Mouse (Mus musculus) kidney, postnatal 4 days (tissue): Measurements from ENCODE around the gene Atoh8.
A peak's percentile ranks its signal among the peaks of the same experiment; 100 is the strongest.

ENCODE experiments used
- DNase-seq, 2 experiments: peaks; one replicate each; pipeline ENCODE4 v3.0.0; 2021; ENCODE audit warnings: mixed read lengths in 2 of 2

Atoh8 gene

GRCm38 (mm10) chr6:72235098-72235806 lies at the start of gene Atoh8:
TSS of gene Atoh8 (minus strand) at chr6:72235577.
- peak; percentile 79 to 83 for DNase-seq

DNA sequence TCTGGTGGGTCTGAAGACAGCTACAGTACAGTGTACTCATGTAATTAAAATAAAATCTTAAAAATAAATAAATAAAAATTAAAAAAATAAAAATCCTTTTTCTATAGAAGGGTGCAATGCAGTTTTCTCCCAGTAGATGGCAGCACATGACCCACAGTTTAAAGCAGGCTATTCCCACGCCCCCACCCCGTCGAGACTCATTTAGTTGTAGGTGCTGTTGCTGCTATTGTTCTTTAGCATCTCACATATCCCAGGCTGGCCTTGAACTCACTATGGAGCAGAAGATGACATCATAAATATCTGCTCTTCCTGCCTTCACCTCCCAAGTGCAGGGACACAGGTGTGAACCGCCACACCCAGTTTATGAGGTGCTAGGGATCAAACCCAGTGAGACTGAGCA lies 48.5 kb upstream of the Atoh8 start:
- DNase-seq, result peak; percentile 77 to 82

DNA sequence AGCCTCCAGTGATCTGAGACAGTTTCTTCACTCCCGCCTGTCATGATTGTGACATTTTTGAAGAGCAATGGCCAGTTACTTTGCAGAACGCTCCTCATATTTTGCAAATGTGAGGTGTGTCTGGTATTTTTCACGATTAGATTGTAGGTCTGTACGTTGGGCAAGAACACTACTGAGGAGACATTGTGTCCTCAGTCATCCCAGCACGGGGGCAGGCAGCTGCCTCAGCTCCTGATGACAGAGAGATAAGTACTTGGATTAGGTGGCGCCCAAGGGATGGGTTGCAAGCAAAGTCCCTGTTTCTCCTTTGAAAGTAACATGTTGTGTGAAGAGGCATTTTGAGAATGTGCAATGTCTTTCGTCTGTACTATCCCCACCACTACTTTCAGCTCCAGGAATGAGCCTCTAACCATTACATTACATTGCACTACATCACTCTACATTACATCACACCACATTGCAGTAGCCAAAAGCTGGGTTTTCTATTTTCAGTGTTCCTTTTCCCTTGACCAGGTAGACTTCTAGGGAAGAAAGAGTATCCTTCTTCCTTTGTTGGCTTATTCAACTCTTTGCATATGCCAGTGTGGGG lies 45.1 kb upstream of the Atoh8 start:
- DNase-seq, result no peak

DNA sequence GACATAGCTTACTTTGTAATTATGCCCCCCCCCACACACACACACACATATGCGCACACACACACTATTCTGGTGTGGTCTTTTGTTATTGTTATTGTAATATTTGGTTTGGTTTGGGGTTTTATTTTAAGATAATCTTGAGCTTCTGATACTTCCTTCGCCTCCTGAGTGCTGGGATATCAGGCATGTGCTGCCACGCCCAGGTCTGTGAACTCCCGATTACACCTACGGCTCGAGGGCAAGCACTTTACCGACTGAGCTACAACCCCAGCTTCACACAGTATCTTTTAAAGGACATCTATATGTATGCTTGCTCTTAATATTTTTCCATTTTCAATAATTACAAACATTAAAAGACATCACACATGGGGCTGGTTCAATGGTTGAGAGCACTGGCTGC lies 44.1 kb upstream of the Atoh8 start:
- DNase-seq, result no peak

GRCm38 (mm10) chr6:72278835-72279234 lies 43.5 kb upstream of the Atoh8 start:
- no peak for DNase-seq

GRCm38 (mm10) chr6:72277508-72278166 lies 42.3 kb upstream of the Atoh8 start:
- peak; percentile 26 to 38 for DNase-seq

- peak in 1 of 2 experiments; percentile 31 for DNase-seq
These were observed 41.6 kb upstream of the Atoh8 start for GRCm38 (mm10) chr6:72276972-72277441.

- no peak for DNase-seq
These were observed 40.8 kb upstream of the Atoh8 start for GRCm38 (mm10) chr6:72276141-72276540.

DNA sequence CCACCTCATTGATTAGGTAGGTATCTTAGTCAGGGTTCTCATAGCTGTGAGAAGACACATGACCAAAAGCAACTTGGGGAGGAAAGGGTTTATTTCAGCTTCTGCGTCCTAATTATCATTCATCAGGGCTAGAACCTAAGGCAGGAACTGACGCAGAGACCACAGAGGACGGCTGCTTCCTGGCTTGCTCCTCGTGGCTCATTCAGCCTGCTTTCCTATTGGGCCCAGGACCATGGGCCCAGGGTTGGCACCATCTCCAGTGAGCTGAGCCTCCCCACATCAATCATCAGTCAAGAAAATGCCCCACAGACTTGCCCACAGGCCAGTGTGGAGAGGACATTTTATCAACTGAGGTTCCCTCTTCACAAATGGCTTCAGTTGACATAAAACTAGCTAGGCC lies 40.1 kb upstream of the Atoh8 start:
- DNase-seq, result no peak

DNA sequence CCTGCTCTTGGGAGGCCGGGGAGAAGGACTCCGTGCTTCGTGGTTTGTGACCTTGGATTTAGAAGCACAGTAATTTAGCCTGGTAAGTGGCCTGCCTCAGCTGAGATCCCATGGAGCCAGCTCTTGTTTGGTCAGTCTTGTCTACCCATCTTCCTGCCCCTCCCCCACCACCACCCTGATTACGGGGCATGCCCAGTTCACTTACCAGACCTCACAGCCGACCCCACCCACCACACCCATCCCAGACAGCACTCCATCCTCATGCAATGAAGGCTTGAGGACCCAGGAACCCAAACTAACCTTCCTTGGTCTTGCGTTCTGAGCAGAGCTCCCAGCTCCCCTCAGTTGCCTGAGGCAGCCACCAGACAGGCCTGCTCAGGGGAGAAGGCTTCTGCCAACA lies 37.8 kb upstream of the Atoh8 start:
- DNase-seq, result no peak

DNA sequence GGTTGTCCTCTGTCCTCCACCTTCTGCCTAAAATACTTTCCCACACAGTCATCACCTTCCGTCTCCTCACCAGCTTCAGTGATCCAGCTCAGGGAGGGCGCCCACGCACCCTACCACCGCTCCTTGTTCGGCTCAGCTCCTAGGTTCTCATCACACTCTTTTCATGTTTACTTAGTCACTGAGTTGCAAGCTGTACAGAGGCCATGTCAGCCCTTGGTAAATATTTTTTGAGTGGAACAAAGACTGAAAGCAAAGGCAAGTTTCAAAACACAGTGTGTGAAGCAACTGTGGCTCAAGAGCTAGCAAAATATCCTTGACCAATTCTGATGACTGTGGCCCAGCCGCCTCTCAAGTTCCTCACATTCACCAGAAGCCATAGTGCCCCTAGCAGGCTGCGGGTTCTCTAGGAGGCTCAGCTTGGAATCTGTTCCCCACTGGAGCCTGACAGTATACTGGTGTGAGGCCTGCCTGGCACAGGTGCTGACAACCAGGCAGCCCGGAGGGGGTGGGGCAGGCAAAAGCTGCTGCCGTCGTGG lies 36.9 kb upstream of the Atoh8 start:
- DNase-seq, result no peak

- no peak for DNase-seq
These were observed 35.7 kb upstream of the Atoh8 start for GRCm38 (mm10) chr6:72270952-72271519.

DNA sequence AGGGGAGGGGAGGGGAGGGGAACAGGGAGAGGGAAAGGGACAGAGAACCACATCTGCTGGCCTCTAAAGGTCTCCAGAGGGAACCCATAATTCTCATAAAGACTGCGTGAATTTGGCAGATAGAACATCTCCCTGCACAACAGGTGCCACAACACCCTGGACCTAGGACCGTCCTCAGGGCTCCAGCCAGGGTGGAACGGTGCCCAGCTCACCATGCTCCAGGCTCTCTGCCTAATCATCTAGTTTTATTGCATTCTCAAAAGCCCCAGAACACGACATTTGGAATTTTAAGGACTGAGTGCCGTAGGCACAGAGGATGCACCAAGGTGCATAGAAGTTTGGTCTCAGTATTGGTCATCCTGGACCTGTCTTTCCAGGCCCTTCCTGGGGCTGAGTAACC lies 34.9 kb upstream of the Atoh8 start:
- no peak for DNase-seq

- DNase-seq, result no peak
These were observed 32.9 kb upstream of the Atoh8 start for GRCm38 (mm10) chr6:72268149-72268847.

GRCm38 (mm10) chr6:72265664-72266063 lies 30.3 kb upstream of the Atoh8 start:
- no peak for DNase-seq

GRCm38 (mm10) chr6:72263679-72264265 lies 28.4 kb upstream of the Atoh8 start:
- DNase-seq, result no peak

DNA sequence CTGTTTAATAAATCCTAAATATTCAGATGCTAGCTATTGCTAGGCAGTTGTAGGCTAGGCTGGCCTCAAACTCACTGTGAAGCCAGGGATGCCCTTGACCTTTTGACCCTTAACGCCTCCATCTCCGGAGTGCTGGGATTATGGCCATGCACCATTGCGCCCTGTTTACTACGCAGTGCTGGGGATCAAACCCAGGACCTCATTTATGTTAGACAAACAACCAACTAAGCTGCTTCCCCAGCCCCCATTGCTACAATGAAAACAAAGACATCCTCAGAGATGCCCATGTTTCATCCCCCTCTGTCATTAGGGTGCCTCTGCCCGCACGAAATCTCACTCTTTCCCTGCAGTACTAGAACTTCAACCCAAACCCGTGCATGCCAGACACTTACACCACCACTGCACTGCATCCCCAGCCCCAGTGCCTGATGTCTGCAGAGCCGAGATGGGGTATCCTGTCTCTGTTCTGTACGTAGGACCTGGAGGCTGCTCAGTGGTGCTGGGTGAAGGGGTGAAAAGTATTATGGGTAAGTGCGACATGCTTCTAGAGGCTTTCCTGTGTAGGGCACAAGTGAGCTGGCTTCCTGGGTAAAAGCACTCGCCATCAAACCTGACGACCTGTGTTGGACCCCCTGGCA lies 26.4 kb upstream of the Atoh8 start:
- no peak for DNase-seq

GRCm38 (mm10) chr6:72260981-72261682 lies 25.8 kb upstream of the Atoh8 start:
- DNase-seq, result peak; percentile 98 to 99

DNA sequence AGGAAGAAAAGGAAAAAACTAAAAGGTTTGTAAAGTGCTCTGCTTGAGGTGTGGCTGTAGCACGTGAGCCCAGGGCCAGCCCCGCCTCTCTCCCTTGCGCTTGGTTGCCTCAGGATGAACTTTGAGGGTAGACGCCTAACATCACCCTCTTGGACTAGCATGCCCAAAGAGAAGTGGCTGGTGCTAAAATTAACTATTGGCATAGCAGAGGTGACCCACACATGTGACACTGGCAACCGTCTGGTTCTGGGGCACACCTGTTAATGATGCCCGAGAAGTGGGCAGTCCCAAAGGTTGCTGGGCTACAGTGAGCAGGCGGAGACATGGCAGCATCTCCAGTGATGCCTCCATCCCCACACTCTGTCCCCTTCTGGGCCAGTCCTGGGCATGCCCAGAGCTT lies 24.1 kb upstream of the Atoh8 start:
- no peak for DNase-seq

DNA sequence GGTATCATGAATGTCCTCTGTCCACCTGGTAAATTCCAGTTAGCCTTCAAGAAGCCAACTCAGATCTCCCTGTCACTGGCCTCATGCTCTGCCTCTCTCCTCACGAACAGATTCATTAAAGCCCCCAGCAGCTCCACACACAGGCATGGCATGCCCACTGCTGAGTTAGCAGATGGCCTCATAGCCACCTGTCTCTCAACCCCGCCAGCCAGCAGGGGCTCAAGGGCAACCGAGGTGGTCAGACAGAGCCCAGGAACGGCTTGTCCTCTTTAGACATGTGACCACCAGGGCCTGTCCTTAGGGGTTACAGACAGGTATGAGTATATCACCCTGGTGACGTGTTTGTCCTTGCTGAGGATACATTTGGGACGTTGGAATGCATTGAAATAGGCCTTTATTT lies 19.9 kb upstream of the Atoh8 start:
- no peak for DNase-seq

- DNase-seq, result no peak
These were observed 19.3 kb upstream of the Atoh8 start for GRCm38 (mm10) chr6:72254588-72255075.
